Mouse (Mus musculus) midbrain, embryonic 10.5 days (tissue): ENCODE measurements around the gene Bcdin3d. TPM values are rescaled to one million over a fixed set of nuclear protein-coding genes. Genes with fewer than 3 reads are reported as not detected.

Experiments
- DNase-seq: peaks from one replicate; pipeline ENCODE4 v3.0.0-alpha.2; 2017; ENCODE audit warnings: low spot score
- H3K27ac ChIP-seq: fragments of 300-500 bp; sonication (generic); replicated peaks from 2 replicates; pipeline ENCODE4 v1.5.1; 2016; ENCODE audit warnings: mild to moderate bottlenecking
- H3K27me3 ChIP-seq: fragments of 300-500 bp; sonication (generic); 2 replicates; pipeline ENCODE4 v1.6.1; 2016; ENCODE audit warnings: low read depth, mild to moderate bottlenecking; ENCODE audit not compliant: poor library complexity, severe bottlenecking
- H3K36me3 ChIP-seq: fragments of 300-500 bp; sonication (generic); 2 replicates; pipeline ENCODE4 v1.6.1; 2016; ENCODE audit warnings: mild to moderate bottlenecking, moderate library complexity
- H3K4me1 ChIP-seq: fragments of 300-500 bp; sonication (generic); 2 replicates; pipeline ENCODE4 v1.6.1; 2016
- H3K4me3 ChIP-seq: fragments of 300-500 bp; sonication (generic); 2 replicates; pipeline ENCODE4 v1.5.1; 2016; ENCODE audit warnings: mild to moderate bottlenecking, moderate library complexity
- H3K9me3 ChIP-seq: fragments of 300-500 bp; sonication (generic); replicated peaks from 2 replicates; pipeline ENCODE4 v1.6.1; 2016; ENCODE audit warnings: mild to moderate bottlenecking
- WGBS: fragments of 180-500 bp; shearing (Covaris S2); methylation state at CpG from one replicate; pipeline ENCODE4 v1.1.7; 2016; 5-methylcytosine and 5-hydroxymethylcytosine counted together
- polyA plus RNA-seq: library from polyadenylated mRNA; unstranded; fragments of >200 nt; fragmentation: Nextera tagmentation; extraction: Ambion mirVana; gene quantifications from 2 replicates; pipeline ENCODE4 v1.2.1, GENCODE M21; 2016

Bcdin3d gene
- polyA plus RNA-seq, 1 experiment from 2014 or later = 22.1 TPM

GRCm38 (mm10) chr15:99430394-99430793, 44.1 kb downstream of the Bcdin3d start:
- no peak for DNase-seq
- peaks cover 91% of the 10 kb centered on the region for H3K36me3 ChIP-seq
- peaks cover 6% of the 10 kb centered on the region for H3K4me1 ChIP-seq
- H3K27me3 ChIP-seq = no peaks in the 10 kb centered on the region
- 85% methylated on average over 8 of the region's 8 CpGs for WGBS
- H3K27ac ChIP-seq = no peak overlapping the region
- no peak overlapping the region for H3K4me3 ChIP-seq
- H3K9me3 ChIP-seq = no peaks in the 10 kb centered on the region

DNA sequence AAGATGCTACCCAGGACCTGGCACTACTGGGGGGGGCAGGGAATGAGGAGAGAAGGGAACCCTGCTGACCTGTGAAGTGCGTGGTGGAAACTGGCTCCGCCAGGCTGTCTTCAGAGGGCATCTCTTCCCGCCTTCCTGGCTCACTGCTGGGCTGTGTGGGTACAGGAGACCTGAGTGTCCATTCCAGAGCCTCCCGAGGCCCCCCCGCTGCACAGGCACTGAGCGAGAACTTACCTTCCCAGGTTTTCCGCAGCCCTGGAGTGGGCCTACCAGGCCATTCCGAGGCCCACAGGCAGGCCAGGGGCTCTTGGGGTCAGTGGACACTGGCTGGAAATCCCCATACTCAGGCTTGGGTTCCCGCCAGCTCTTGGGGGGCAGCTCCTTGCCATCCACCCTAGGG, 50.6 kb downstream of the Bcdin3d start:
- DNase-seq = no peak
- Histone ChIP-seq H3K36me3 (peaks cover 75% of the 10 kb centered on the region), H3K27me3 (no peaks in the 10 kb centered on the region), H3K4me3 (no peak overlapping the region), H3K27ac (no peak overlapping the region), H3K4me1 (peaks cover 27% of the 10 kb centered on the region), H3K9me3 (no peaks in the 10 kb centered on the region)
- WGBS = 90% methylated on average over 9 of the region's 9 CpGs

GRCm38 (mm10) chr15:99423131-99423530, 51.4 kb downstream of the Bcdin3d start:
- Histone ChIP-seq H3K27ac (no peak overlapping the region), H3K36me3 (peaks cover 67% of the 10 kb centered on the region), H3K4me3 (no peak overlapping the region), H3K4me1 (peaks cover 28% of the 10 kb centered on the region), H3K9me3 (no peaks in the 10 kb centered on the region), H3K27me3 (no peaks in the 10 kb centered on the region)
- no peak for DNase-seq
- WGBS = 86% methylated on average over 10 of the region's 10 CpGs

- H3K4me3 ChIP-seq = no peak overlapping the region
- H3K27me3 ChIP-seq = no peaks in the 10 kb centered on the region
- H3K27ac ChIP-seq = peak overlapping the region; percentile 93; the same call in 1 of the 2 replicates
- peaks cover 33% of the 10 kb centered on the region for H3K4me1 ChIP-seq
- 93% methylated on average over 23 of the region's 23 CpGs for WGBS
- no peaks in the 10 kb centered on the region for H3K9me3 ChIP-seq
- DNase-seq = no peak
- H3K36me3 ChIP-seq = peaks cover 61% of the 10 kb centered on the region
These were observed 52.0 kb downstream of the Bcdin3d start for GRCm38 (mm10) chr15:99422551-99422950.

DNA sequence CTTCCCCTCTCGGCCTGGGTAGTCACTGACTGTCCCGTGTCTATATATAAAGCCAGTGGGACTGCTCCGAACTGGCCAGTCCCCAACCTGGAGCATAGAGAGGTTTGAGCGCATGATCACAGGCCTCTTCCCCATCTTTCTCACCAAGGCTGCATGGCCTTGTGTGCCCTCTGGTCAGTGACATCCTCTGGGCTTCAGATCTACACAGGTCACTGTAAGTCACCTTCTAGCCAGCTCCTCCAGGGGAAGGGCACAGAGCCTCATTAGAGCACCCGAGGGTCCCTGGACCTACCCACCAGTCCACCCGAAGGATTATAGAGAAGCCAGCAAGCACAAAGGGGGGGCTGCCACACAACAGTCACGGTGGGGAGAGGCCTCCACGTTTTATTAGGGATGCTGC, 52.9 kb downstream of the Bcdin3d start:
- Histone ChIP-seq H3K27ac (peak overlapping the region; percentile 93; the same call in 1 of the 2 replicates), H3K4me3 (no peak overlapping the region), H3K4me1 (peaks cover 33% of the 10 kb centered on the region), H3K9me3 (no peaks in the 10 kb centered on the region), H3K36me3 (peaks cover 53% of the 10 kb centered on the region), H3K27me3 (no peaks in the 10 kb centered on the region)
- 87% methylated on average over 8 of the region's 8 CpGs for WGBS
- DNase-seq = no peak

- DNase-seq = no peak
- Histone ChIP-seq H3K36me3 (peaks cover 47% of the 10 kb centered on the region), H3K9me3 (no peaks in the 10 kb centered on the region), H3K27me3 (no peaks in the 10 kb centered on the region), H3K4me3 (peak overlapping the region; percentile 37; the same call in 1 of the 2 replicates), H3K4me1 (peaks cover 33% of the 10 kb centered on the region), H3K27ac (peak overlapping the region; percentile 93)
- 83% methylated on average over 9 of the region's 9 CpGs for WGBS
These were observed 53.4 kb downstream of the Bcdin3d start for GRCm38 (mm10) chr15:99421152-99421551.

DNA sequence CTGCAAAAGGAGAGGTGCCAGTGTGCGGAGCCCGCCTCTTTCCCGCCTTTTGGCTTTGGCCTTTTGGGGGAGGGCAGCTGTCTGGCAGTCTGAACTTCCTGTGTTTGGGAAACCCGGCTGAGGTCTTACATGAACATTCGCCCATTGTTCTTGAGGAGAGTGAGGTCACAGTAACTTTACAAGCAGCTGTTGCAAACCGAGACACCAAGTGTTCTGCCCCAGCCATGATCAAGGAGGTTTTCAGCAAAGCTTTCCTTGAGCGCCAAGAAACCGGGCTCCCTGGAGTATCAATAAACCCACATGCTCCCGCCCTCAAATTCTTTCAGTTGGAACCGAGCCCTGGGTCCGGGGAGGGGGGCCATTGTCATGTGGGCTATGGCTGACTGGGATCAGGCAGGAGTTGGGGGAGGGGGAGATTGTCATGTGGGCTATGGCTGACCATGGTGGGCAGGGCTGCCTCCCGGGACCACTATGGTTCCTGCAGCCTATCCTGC, 54.0 kb downstream of the Bcdin3d start:
- DNase-seq = peak; percentile 83
- Histone ChIP-seq H3K36me3 (peaks cover 41% of the 10 kb centered on the region), H3K9me3 (no peaks in the 10 kb centered on the region), H3K27me3 (no peaks in the 10 kb centered on the region), H3K4me1 (peaks cover 33% of the 10 kb centered on the region), H3K27ac (peak overlapping the region; percentile 93), H3K4me3 (peak overlapping the region; percentile 37)
- 15% methylated on average over 12 of the region's 12 CpGs for WGBS

GRCm38 (mm10) chr15:99420101-99420500, 54.4 kb downstream of the Bcdin3d start:
- 29% methylated on average over 5 of the region's 5 CpGs for WGBS
- H3K4me1 ChIP-seq = peaks cover 33% of the 10 kb centered on the region
- no peaks in the 10 kb centered on the region for H3K9me3 ChIP-seq
- H3K4me3 ChIP-seq = peak overlapping the region; percentile 37
- peak overlapping the region; percentile 93 for H3K27ac ChIP-seq
- DNase-seq = no peak
- no peaks in the 10 kb centered on the region for H3K27me3 ChIP-seq
- peaks cover 37% of the 10 kb centered on the region for H3K36me3 ChIP-seq

Other genes with a start within 250 kb of the Bcdin3d start
- 0.07 TPM in 1 of 2 replicates, not detected in the other for gene Kcnh3, start 249.9 kb downstream of the Bcdin3d start, polyA plus RNA-seq
- gene Mcrs1, start 222.8 kb downstream of the Bcdin3d start, polyA plus RNA-seq = 202 and 215 TPM in 2 replicates
- gene Prpf40b, start 179.6 kb downstream of the Bcdin3d start, polyA plus RNA-seq = 61.2 and 70.7 TPM in 2 replicates
- gene Fam186b, start 178.8 kb downstream of the Bcdin3d start, polyA plus RNA-seq = 0.11 and 0.19 TPM in 2 replicates
- 10.9 and 12.6 TPM in 2 replicates for gene Fmnl3, start 104.2 kb downstream of the Bcdin3d start, polyA plus RNA-seq
- 288 and 305 TPM in 2 replicates for gene Tmbim6, start 81.8 kb downstream of the Bcdin3d start, polyA plus RNA-seq
- 11.0 and 11.3 TPM in 2 replicates for gene Nckap5l, start 17.0 kb downstream of the Bcdin3d start, polyA plus RNA-seq
- 0.86 and 1.1 TPM in 2 replicates for gene Faim2, start 53.4 kb upstream of the Bcdin3d start, polyA plus RNA-seq
- gene Aqp2, start 104.3 kb upstream of the Bcdin3d start, polyA plus RNA-seq = not detected in 2 replicates
- 0.61 TPM in 1 of 2 replicates, not detected in the other for gene Aqp5, start 116.1 kb upstream of the Bcdin3d start, polyA plus RNA-seq
- 0.16 TPM in 1 of 2 replicates, not detected in the other for gene Aqp6, start 126.7 kb upstream of the Bcdin3d start, polyA plus RNA-seq
- 208 and 239 TPM in 2 replicates for gene Racgap1, start 176.9 kb upstream of the Bcdin3d start, polyA plus RNA-seq
- gene Asic1, start 195.6 kb upstream of the Bcdin3d start, polyA plus RNA-seq = 6.0 and 14.9 TPM in 2 replicates
- gene Smarcd1, start 227.4 kb upstream of the Bcdin3d start, polyA plus RNA-seq = 98.1 and 112 TPM in 2 replicates
- gene Gm17349, start 230.8 kb upstream of the Bcdin3d start, polyA plus RNA-seq = not detected in 2 replicates
- 0.40 and 0.62 TPM in 2 replicates for gene Gpd1, start 242.8 kb upstream of the Bcdin3d start, polyA plus RNA-seq